Comparison of ENCODE assay signal across 10 mouse cellular contexts in genomic region chr10:42601556-42601955, GRCm38 (mm10). TPM values are rescaled to one million over a fixed set of nuclear protein-coding genes. Genes with fewer than 3 reads are reported as not detected.
DNase-seq lines count a peak whose midpoint lies in the region; ATAC-seq lines count a peak whose summit lies in the region.
"Had no signal": no experiment of that assay in that cellular context is flagged by ENCODE, and none has a peak within 500 bp of the region (broad histone marks: within the 10 kb centered on the region; RNA-seq: fewer than 3 reads in every experiment).

No protein-coding gene starts in this region.

- no peak overlapping the region for H3K9ac ChIP-seq in limb, embryonic 11.5 days (ENCODE audit: low read length)

- no peaks in the 10 kb centered on the region for H3K36me3 ChIP-seq in limb, embryonic 11.5 days (ENCODE audit: control insufficient read depth, insufficient read depth, low read length)
- H3K36me3 ChIP-seq in limb, embryonic 10.5 days = no peaks in the 10 kb centered on the region

- H3K27ac ChIP-seq in limb, embryonic 11.5 days (replicated peaks; ENCODE audit: low read depth, low read length) = no peak overlapping the region
- no peak overlapping the region for H3K27ac ChIP-seq in limb, embryonic 10.5 days

- no peaks in the 10 kb centered on the region for H3K4me1 ChIP-seq in limb, embryonic 11.5 days (ENCODE audit: control insufficient read depth, insufficient read depth, low read length)
- H3K4me1 ChIP-seq in limb, embryonic 10.5 days = no peaks in the 10 kb centered on the region

- 26% methylated on average over 10 of the region's 10 CpGs for WGBS in limb, embryonic 11.5 days
- WGBS in limb, embryonic 10.5 days = 23% methylated on average over 10 of the region's 10 CpGs

- H3K4me2 ChIP-seq in limb, embryonic 11.5 days (ENCODE audit: low read depth, severe bottlenecking) = no peak overlapping the region

- peaks cover 4% of the 10 kb centered on the region; the same call in 1 of the 2 replicates for H3K9me3 ChIP-seq in limb, embryonic 11.5 days (ENCODE audit: control insufficient read depth, low read length)
- H3K9me3 ChIP-seq in limb, embryonic 10.5 days (replicated peaks) = peaks cover 3% of the 10 kb centered on the region; the same call in 1 of the 2 replicates

- DNase-seq in adrenal gland, postnatal 10 days = peak; percentile 33
- no peak for DNase-seq in adrenal gland, adult 2 months
- peak; percentile 66 for DNase-seq in limb, embryonic 11.5 days (ENCODE audit: low spot score)
- DNase-seq in limb, embryonic 10.5 days (ENCODE audit: low spot score) = no peak
- peak; percentile 87 for DNase-seq in ZHBTc4 (ENCODE audit: low read depth, low spot score)
- peak; percentile 19 for DNase-seq in naive thymus-derived CD4-positive, alpha-beta T cell, adult 2 months (ENCODE audit: low read depth)
- DNase-seq in Muller cell, postnatal 12 days (ENCODE audit: inconsistent ontology term) = no peak
- DNase-seq in layer of hippocampus, adult 9-11 months = no peak

- H3K4me3 ChIP-seq in limb, embryonic 11.5 days (ENCODE audit: low read depth, low read length) = no peak overlapping the region
- H3K4me3 ChIP-seq in limb, embryonic 10.5 days = no peak overlapping the region
- H3K4me3 ChIP-seq: erythroblast, embryonic 14.5 days had no signal

- H3K27me3 ChIP-seq in limb, embryonic 11.5 days (ENCODE audit: control insufficient read depth, insufficient read depth, low read length) = peaks cover 5% of the 10 kb centered on the region; the same call in 1 of the 2 replicates
- H3K27me3 ChIP-seq in limb, embryonic 10.5 days (ENCODE audit: low read depth, poor library complexity, severe bottlenecking) = peaks cover 42% of the 10 kb centered on the region

- no peak for ATAC-seq in limb, embryonic 11.5 days (ENCODE audit: insufficient number of reproducible peaks, low FRiP score, low TSS enrichment, low read depth)

RNA-seq across cellular contexts. Expression of gene Ostm1, which starts 17.9 kb away (rescaled TPM):
- 10 to 100 TPM; 19.2 to 19.4 TPM for total RNA-seq in adrenal gland, postnatal 10 days (2021)
- 10 to 100 TPM; 22.9 to 34.0 TPM for total RNA-seq in adrenal gland, adult 2 months (2021)
- 29.7 and 33.0 TPM in 2 replicates for polyA plus RNA-seq in adrenal gland, adult 2 months (2012; rRNA removed)
- 8.0 and 8.2 TPM in 2 replicates for polyA plus RNA-seq in limb, embryonic 11.5 days (2014; fragmentation: Nextera tagmentation; extraction: Ambion mirVana)
- 8.4 and 8.9 TPM in 2 replicates for polyA plus RNA-seq in limb, embryonic 10.5 days (2016; fragmentation: Nextera tagmentation; extraction: Ambion mirVana)

RNA-seq across cellular contexts. Expression of gene Nr2e1, which starts 18.1 kb away (rescaled TPM):
- total RNA-seq in adrenal gland, postnatal 10 days (2021) = not detected
- total RNA-seq in adrenal gland, adult 2 months (2021) = not detected
- polyA plus RNA-seq in adrenal gland, adult 2 months (2012; rRNA removed) = not detected in 2 replicates
- not detected in 2 replicates for polyA plus RNA-seq in limb, embryonic 11.5 days (2014; fragmentation: Nextera tagmentation; extraction: Ambion mirVana)
- not detected in 2 replicates for polyA plus RNA-seq in limb, embryonic 10.5 days (2016; fragmentation: Nextera tagmentation; extraction: Ambion mirVana)
- polyA plus RNA-seq: erythroblast, embryonic 14.5 days; heart, embryonic 16.5 days had no signal

Comparison
In these comparisons a context has a peak if more than half of its experiments do, and no peak if none do; other contexts are left out.
1. DNase-seq: peak in adrenal gland, postnatal 10 days (single experiment), limb, embryonic 11.5 days (single experiment), ZHBTc4 (single experiment) and naive thymus-derived CD4-positive, alpha-beta T cell, adult 2 months (single experiment); none in adrenal gland, adult 2 months (single experiment), limb, embryonic 10.5 days (single experiment), Muller cell, postnatal 12 days (single experiment) and layer of hippocampus, adult 9-11 months (single experiment).